Mouse (Mus musculus) adrenal gland, adult 2 months (tissue): ENCODE measurements around the gene Xrcc6. TPM values are rescaled to one million over a fixed set of nuclear protein-coding genes. Genes with fewer than 3 reads are reported as not detected.
A peak's percentile ranks its signal among the peaks of the same experiment; 100 is the strongest.

Source experiments
- DNase-seq: peaks from one replicate; pipeline ENCODE4 v3.0.0; 2021
- polyA plus RNA-seq: library from polyadenylated mRNA; depleted of rRNA; stranded (reverse); fragments of >200 nt; gene quantifications from 2 replicates; pipeline ENCODE4 v1.2.3, GENCODE M21; 2012; rRNA removed
- total RNA-seq, 2 experiments: library from RNA; stranded (reverse); gene quantifications; 2 replicates each; pipeline ENCODE4 v1.2.3; 2021

The Xrcc6 gene
- total and polyA plus RNA-seq, 3 experiments, result 27.6 to 87.0 (median 73.2) TPM

GRCm38 (mm10) chr15:82085606-82086005 is 98.0 kb downstream of the Xrcc6 start:
- no peak for DNase-seq

GRCm38 (mm10) chr15:82086131-82086530 is 98.5 kb downstream of the Xrcc6 start:
- DNase-seq, result peak; percentile 55

GRCm38 (mm10) chr15:82087266-82087665 is 99.6 kb downstream of the Xrcc6 start:
- no peak for DNase-seq

Other genes with a start within 250 kb of the Xrcc6 start
- gene Zc3h7b, start 242.8 kb upstream of the Xrcc6 start, total RNA-seq, result 10 to 100 TPM; 62.9 to 87.9 TPM
- 54.0 and 60.6 TPM in 2 replicates for gene Zc3h7b, start 242.8 kb upstream of the Xrcc6 start, polyA plus RNA-seq
- 10 to 100 TPM; 57.1 to 73.0 TPM for gene Rangap1, start 242.3 kb upstream of the Xrcc6 start, total RNA-seq
- gene Rangap1, start 242.3 kb upstream of the Xrcc6 start, polyA plus RNA-seq, result 20.8 and 24.9 TPM in 2 replicates
- gene Tef, start 185.4 kb upstream of the Xrcc6 start, total RNA-seq, result 100 to 1,000 TPM in 1 of 2 experiments, 10 to 100 TPM in 1; 35.0 to 100 TPM
- 35.0 and 69.3 TPM in 2 replicates for gene Tef, start 185.4 kb upstream of the Xrcc6 start, polyA plus RNA-seq
- 100 to 1,000 TPM in 1 of 2 experiments, 10 to 100 TPM in 1; 96.0 to 102 TPM for gene Tob2, start 129.0 kb upstream of the Xrcc6 start, total RNA-seq
- gene Tob2, start 129.0 kb upstream of the Xrcc6 start, polyA plus RNA-seq, result 69.9 and 76.1 TPM in 2 replicates
- gene Phf5a, start 115.9 kb upstream of the Xrcc6 start, total RNA-seq, result 10 to 100 TPM; 59.6 to 59.8 TPM
- gene Phf5a, start 115.9 kb upstream of the Xrcc6 start, polyA plus RNA-seq, result 27.7 and 37.1 TPM in 2 replicates
- 1,000 to 10,000 TPM; 1,000 to 1,044 TPM for gene Aco2, start 115.5 kb upstream of the Xrcc6 start, total RNA-seq
- gene Aco2, start 115.5 kb upstream of the Xrcc6 start, polyA plus RNA-seq, result 391 and 396 TPM in 2 replicates
- gene Polr3h, start 61.6 kb upstream of the Xrcc6 start, total RNA-seq, result 10 to 100 TPM; 15.6 to 34.4 TPM
- gene Polr3h, start 61.6 kb upstream of the Xrcc6 start, polyA plus RNA-seq, result 16.7 and 17.5 TPM in 2 replicates
- 10 to 100 TPM; 10.1 to 19.5 TPM for gene Csdc2, start 51.1 kb upstream of the Xrcc6 start, total RNA-seq
- gene Csdc2, start 51.1 kb upstream of the Xrcc6 start, polyA plus RNA-seq, result 33.6 and 50.1 TPM in 2 replicates
- gene Pmm1, start 26.9 kb upstream of the Xrcc6 start, total RNA-seq, result 10 to 100 TPM; 70.6 to 74.8 TPM
- gene Pmm1, start 26.9 kb upstream of the Xrcc6 start, polyA plus RNA-seq, result 114 and 118 TPM in 2 replicates
- gene 1700029P11Rik, start 7.3 kb upstream of the Xrcc6 start, total RNA-seq, result not detected
- not detected in 2 replicates for gene 1700029P11Rik, start 7.3 kb upstream of the Xrcc6 start, polyA plus RNA-seq
- 100 to 1,000 TPM in 1 of 2 experiments, 10 to 100 TPM in 1; 56.0 to 149 TPM for gene Desi1, start 46.0 kb downstream of the Xrcc6 start, total RNA-seq
- gene Desi1, start 46.0 kb downstream of the Xrcc6 start, polyA plus RNA-seq, result 100.0 and 101 TPM in 2 replicates
- 10 to 100 TPM; 84.9 to 91.7 TPM for gene Snu13, start 59.8 kb downstream of the Xrcc6 start, total RNA-seq
- gene Snu13, start 59.8 kb downstream of the Xrcc6 start, polyA plus RNA-seq, result 61.5 and 68.6 TPM in 2 replicates
- gene 4930407I10Rik, start 71.3 kb downstream of the Xrcc6 start, total RNA-seq, result not detected
- not detected in 2 replicates for gene 4930407I10Rik, start 71.3 kb downstream of the Xrcc6 start, polyA plus RNA-seq
- gene Mei1, start 82.2 kb downstream of the Xrcc6 start, total RNA-seq, result 1 to 10 TPM in 1 of 2 experiments, under 1 TPM in 1; 0.35 to 3.2 TPM
- gene Mei1, start 82.2 kb downstream of the Xrcc6 start, polyA plus RNA-seq, result not detected in 2 replicates
- gene Ccdc134, start 140.1 kb downstream of the Xrcc6 start, total RNA-seq, result 1 to 10 TPM; 6.2 to 8.5 TPM
- 20.7 and 26.5 TPM in 2 replicates for gene Ccdc134, start 140.1 kb downstream of the Xrcc6 start, polyA plus RNA-seq
- gene Srebf2, start 159.3 kb downstream of the Xrcc6 start, total RNA-seq, result 100 to 1,000 TPM in 1 of 2 experiments, 10 to 100 TPM in 1; 93.2 to 101 TPM
- 232 and 261 TPM in 2 replicates for gene Srebf2, start 159.3 kb downstream of the Xrcc6 start, polyA plus RNA-seq
- gene Shisa8, start 225.0 kb downstream of the Xrcc6 start, total RNA-seq, result under 1 TPM in 1 of 2 experiments, not detected in 1; 0.69 TPM
- 1.3 and 2.5 TPM in 2 replicates for gene Shisa8, start 225.0 kb downstream of the Xrcc6 start, polyA plus RNA-seq
- not detected for gene Tnfrsf13c, start 236.5 kb downstream of the Xrcc6 start, total RNA-seq
- gene Tnfrsf13c, start 236.5 kb downstream of the Xrcc6 start, polyA plus RNA-seq, result 0.08 and 0.15 TPM in 2 replicates